Mouse (Mus musculus) right cerebral cortex, postnatal 14 days (tissue): Measurements from ENCODE around the gene BC107364.
A peak's percentile ranks its signal among the peaks of the same experiment; 100 is the strongest.
"Not testable (repeated sequence)": the region's sequence is repeated elsewhere in the genome, so short reads cannot be mapped to it uniquely, and the experiment has no call there.

Experiments
- DNase-seq: peaks from one replicate; pipeline ENCODE4 v3.0.0; 2022

Gene BC107364

GRCm38 (mm10) chr3:96449762-96450585 lies 2.1 kb downstream of the BC107364 start:
- not testable (repeated sequence) for DNase-seq

- DNase-seq, result no peak
Measured at GRCm38 (mm10) chr3:96445436-96445835, 6.7 kb downstream of the BC107364 start.

GRCm38 (mm10) chr3:96440578-96440977 lies 11.5 kb downstream of the BC107364 start:
- peak; percentile 55 for DNase-seq

- peak; percentile 20 for DNase-seq
Measured at GRCm38 (mm10) chr3:96435557-96436091, 16.5 kb downstream of the BC107364 start.

GRCm38 (mm10) chr3:96432207-96432606 lies 19.9 kb downstream of the BC107364 start:
- no peak for DNase-seq

- no peak for DNase-seq
Measured at GRCm38 (mm10) chr3:96429819-96430132, 22.3 kb downstream of the BC107364 start.

- no peak for DNase-seq
Measured at GRCm38 (mm10) chr3:96428941-96429818, 22.9 kb downstream of the BC107364 start.

GRCm38 (mm10) chr3:96427761-96428462 lies 24.2 kb downstream of the BC107364 start:
- DNase-seq, result no peak

- DNase-seq, result no peak
Measured at GRCm38 (mm10) chr3:96427311-96427710, 24.8 kb downstream of the BC107364 start.

GRCm38 (mm10) chr3:96426268-96426667 lies 25.8 kb downstream of the BC107364 start:
- no peak for DNase-seq

- not testable (repeated sequence) for DNase-seq
Measured at GRCm38 (mm10) chr3:96424447-96424846, 27.7 kb downstream of the BC107364 start.

GRCm38 (mm10) chr3:96423889-96424288 lies 28.2 kb downstream of the BC107364 start:
- DNase-seq, result peak; percentile 18

- DNase-seq, result no peak
Measured at GRCm38 (mm10) chr3:96420796-96421195, 31.3 kb downstream of the BC107364 start.

GRCm38 (mm10) chr3:96418902-96419301 lies 33.2 kb downstream of the BC107364 start:
- not testable (repeated sequence) for DNase-seq

- DNase-seq, result no peak
Measured at GRCm38 (mm10) chr3:96417850-96418815, 34.0 kb downstream of the BC107364 start.

GRCm38 (mm10) chr3:96416595-96416994 lies 35.5 kb downstream of the BC107364 start:
- no peak for DNase-seq

GRCm38 (mm10) chr3:96416056-96416455 lies 36.0 kb downstream of the BC107364 start:
- no peak for DNase-seq

GRCm38 (mm10) chr3:96414951-96415327 lies 37.2 kb downstream of the BC107364 start:
- DNase-seq, result no peak

- peak; percentile 70 for DNase-seq
Measured at GRCm38 (mm10) chr3:96414126-96414950, 37.8 kb downstream of the BC107364 start.

GRCm38 (mm10) chr3:96413581-96414125 lies 38.5 kb downstream of the BC107364 start:
- DNase-seq, result no peak
